Mouse (Mus musculus) intestine, postnatal 0 days (tissue): ENCODE data around the gene Ntn1. TPM values are rescaled to one million over a fixed set of nuclear protein-coding genes. Genes with fewer than 3 reads are reported as not detected.
A peak's percentile ranks its signal among the peaks of the same experiment; 100 is the strongest.

ENCODE experiments used
- ATAC-seq: fragments of 200-750 bp; cut with Nextera tagmentation; 2 replicates; pipeline ENCODE4 v1.8.0; 2017; ENCODE audit warnings: mild to moderate bottlenecking, moderate TSS enrichment, moderate library complexity
- H3K27ac ChIP-seq: fragments of 300-500 bp; sonication (generic); 2 replicates; pipeline ENCODE4 v1.5.1; 2014; ENCODE audit warnings: mild to moderate bottlenecking, low read depth, low read length, moderate library complexity
- H3K27me3 ChIP-seq: fragments of 300-500 bp; sonication (generic); replicated peaks from 2 replicates; pipeline ENCODE4 v1.6.1; 2014; ENCODE audit warnings: low read length, mixed read lengths; ENCODE audit not compliant: control insufficient read depth, insufficient read depth
- H3K36me3 ChIP-seq: fragments of 300-500 bp; sonication (generic); 2 replicates; pipeline ENCODE4 v1.6.1; 2014; ENCODE audit warnings: mild to moderate bottlenecking, moderate library complexity; ENCODE audit not compliant: control insufficient read depth, insufficient read depth
- H3K4me1 ChIP-seq: fragments of 300-500 bp; sonication (generic); replicated peaks from 2 replicates; pipeline ENCODE4 v1.6.1; 2014; ENCODE audit warnings: antibody characterized with exemption, low read length, mixed read lengths; ENCODE audit not compliant: control insufficient read depth, insufficient read depth
- H3K4me2 ChIP-seq: fragments of 300-500 bp; sonication (generic); replicated peaks from 2 replicates; pipeline ENCODE4 v1.6.1; 2014; ENCODE audit warnings: low read depth, mild to moderate bottlenecking, moderate library complexity
- H3K4me3 ChIP-seq: fragments of 300-500 bp; sonication (generic); 2 replicates; pipeline ENCODE4 v1.5.1; 2014; ENCODE audit warnings: low read depth, low read length
- H3K9ac ChIP-seq: fragments of 300-500 bp; sonication (generic); 2 replicates; pipeline ENCODE4 v1.6.1; 2014; ENCODE audit warnings: mild to moderate bottlenecking, low read depth, low read length
- H3K9me3 ChIP-seq: fragments of 300-500 bp; sonication (generic); 2 replicates; pipeline ENCODE4 v1.6.1; 2016; ENCODE audit warnings: mixed run types; ENCODE audit not compliant: control insufficient read depth
- CTCF ChIP-seq: sonication (generic); IDR thresholded peaks from 2 replicates; pipeline ENCODE4 v1.5.1; 2016; ENCODE audit warnings: low read depth, mild to moderate bottlenecking, control low read depth, antibody characterized with exemption, moderate library complexity
- WGBS: fragments of 180-500 bp; shearing (Covaris S2); extraction: QIAGEN DNeasy Blood & Tissue Kit; methylation state at CpG from one replicate; pipeline ENCODE4 v1.1.7; 2014; 5-methylcytosine and 5-hydroxymethylcytosine counted together
- polyA plus RNA-seq: library from polyadenylated mRNA; unstranded; fragments of >200 nt; fragmentation: Nextera tagmentation; extraction: Ambion mirVana; gene quantifications from 2 replicates; pipeline ENCODE4 v1.2.1, GENCODE M21; 2015

Ntn1 gene
- polyA plus RNA-seq, 1 experiment from 2014 or later, result 8.8 TPM

DNA sequence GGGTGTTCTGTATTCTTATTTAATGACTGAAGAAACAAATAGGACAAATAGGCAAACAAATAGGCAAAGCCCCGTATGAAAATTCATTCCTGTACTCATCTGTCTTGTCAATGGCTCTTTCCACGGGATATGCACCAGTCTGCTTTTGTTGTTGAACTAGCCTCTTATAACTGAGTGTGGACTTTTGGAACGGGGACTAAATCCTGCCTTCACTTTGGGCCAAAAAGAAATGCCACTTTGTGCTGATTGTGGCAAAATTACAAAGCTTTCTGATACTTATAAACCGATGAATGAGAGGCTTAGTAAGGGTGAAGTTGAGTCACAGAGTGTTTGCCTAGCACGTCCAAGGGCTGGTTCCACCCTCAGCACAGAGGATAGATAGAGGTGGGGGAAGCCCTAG lies 53.1 kb downstream of the Ntn1 start:
- ATAC-seq, result no peak
- H3K27me3 ChIP-seq, result no peaks in the 10 kb centered on the region
- H3K9ac ChIP-seq, result no peak overlapping the region
- H3K4me2 ChIP-seq, result no peak overlapping the region
- WGBS, result 68% methylated on average over 5 of the region's 5 CpGs
- TF ChIP-seq CTCF, result no peak
- no peaks in the 10 kb centered on the region for H3K9me3 ChIP-seq
- no peaks in the 10 kb centered on the region for H3K36me3 ChIP-seq
- no peak overlapping the region for H3K4me3 ChIP-seq
- no peaks in the 10 kb centered on the region for H3K4me1 ChIP-seq
- no peak overlapping the region for H3K27ac ChIP-seq

DNA sequence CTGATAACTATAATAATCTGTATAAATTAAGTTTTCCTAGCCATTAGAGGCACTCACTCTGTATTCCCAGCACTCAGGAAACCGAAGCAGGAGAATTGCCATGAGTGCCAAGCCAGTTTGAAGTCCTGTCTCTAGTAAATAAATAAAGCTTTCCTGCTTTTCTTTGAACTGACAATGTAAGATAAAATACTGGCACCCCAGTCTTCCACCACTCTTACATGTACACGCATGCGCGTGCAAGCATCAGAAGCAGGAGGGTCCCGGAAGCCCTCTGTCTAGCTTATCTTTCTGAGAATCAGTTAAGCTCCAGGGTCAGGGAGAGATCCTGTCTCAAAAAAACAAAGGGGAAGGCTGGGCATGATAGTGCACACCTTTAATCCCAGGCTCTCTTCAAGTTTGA lies 54.5 kb downstream of the Ntn1 start:
- Histone ChIP-seq H3K4me1 (peaks cover 4% of the 10 kb centered on the region; the same call in 1 of the 2 replicates), H3K27ac (no peak overlapping the region), H3K9me3 (no peaks in the 10 kb centered on the region), H3K4me3 (no peak overlapping the region), H3K4me2 (no peak overlapping the region), H3K9ac (no peak overlapping the region), H3K27me3 (no peaks in the 10 kb centered on the region), H3K36me3 (no peaks in the 10 kb centered on the region)
- WGBS, result 82% methylated on average over 5 of the region's 5 CpGs
- ATAC-seq, result no peak
- no peak for TF ChIP-seq CTCF

GRCm38 (mm10) chr11:68344221-68344620 lies 56.4 kb downstream of the Ntn1 start:
- Histone ChIP-seq H3K36me3 (no peaks in the 10 kb centered on the region), H3K9me3 (no peaks in the 10 kb centered on the region), H3K4me2 (no peak overlapping the region), H3K27me3 (no peaks in the 10 kb centered on the region), H3K27ac (no peak overlapping the region), H3K4me1 (peaks cover 4% of the 10 kb centered on the region; the same call in 1 of the 2 replicates), H3K4me3 (no peak overlapping the region), H3K9ac (no peak overlapping the region)
- 44% methylated on average over 9 of the region's 9 CpGs for WGBS
- no peak for ATAC-seq
- TF ChIP-seq CTCF, result no peak

- no peak for TF ChIP-seq CTCF
- H3K27me3 ChIP-seq, result no peaks in the 10 kb centered on the region
- H3K4me3 ChIP-seq, result no peak overlapping the region
- no peak overlapping the region for H3K4me2 ChIP-seq
- no peaks in the 10 kb centered on the region for H3K9me3 ChIP-seq
- H3K9ac ChIP-seq, result no peak overlapping the region
- 90% methylated on average over 5 of the region's 5 CpGs for WGBS
- peaks cover 4% of the 10 kb centered on the region; the same call in 1 of the 2 replicates for H3K4me1 ChIP-seq
- no peak for ATAC-seq
- no peak overlapping the region for H3K27ac ChIP-seq
- H3K36me3 ChIP-seq, result no peaks in the 10 kb centered on the region
Measured at GRCm38 (mm10) chr11:68342761-68343160, 57.9 kb downstream of the Ntn1 start.

GRCm38 (mm10) chr11:68342003-68342400 lies 58.6 kb downstream of the Ntn1 start:
- Histone ChIP-seq H3K4me1 (peaks cover 4% of the 10 kb centered on the region; the same call in 1 of the 2 replicates), H3K27me3 (no peaks in the 10 kb centered on the region), H3K36me3 (no peaks in the 10 kb centered on the region), H3K9ac (no peak overlapping the region), H3K27ac (no peak overlapping the region), H3K9me3 (no peaks in the 10 kb centered on the region), H3K4me2 (no peak overlapping the region), H3K4me3 (no peak overlapping the region)
- ATAC-seq, result no peak
- TF ChIP-seq CTCF, result no peak
- 46% methylated on average over 5 of the region's 5 CpGs for WGBS

DNA sequence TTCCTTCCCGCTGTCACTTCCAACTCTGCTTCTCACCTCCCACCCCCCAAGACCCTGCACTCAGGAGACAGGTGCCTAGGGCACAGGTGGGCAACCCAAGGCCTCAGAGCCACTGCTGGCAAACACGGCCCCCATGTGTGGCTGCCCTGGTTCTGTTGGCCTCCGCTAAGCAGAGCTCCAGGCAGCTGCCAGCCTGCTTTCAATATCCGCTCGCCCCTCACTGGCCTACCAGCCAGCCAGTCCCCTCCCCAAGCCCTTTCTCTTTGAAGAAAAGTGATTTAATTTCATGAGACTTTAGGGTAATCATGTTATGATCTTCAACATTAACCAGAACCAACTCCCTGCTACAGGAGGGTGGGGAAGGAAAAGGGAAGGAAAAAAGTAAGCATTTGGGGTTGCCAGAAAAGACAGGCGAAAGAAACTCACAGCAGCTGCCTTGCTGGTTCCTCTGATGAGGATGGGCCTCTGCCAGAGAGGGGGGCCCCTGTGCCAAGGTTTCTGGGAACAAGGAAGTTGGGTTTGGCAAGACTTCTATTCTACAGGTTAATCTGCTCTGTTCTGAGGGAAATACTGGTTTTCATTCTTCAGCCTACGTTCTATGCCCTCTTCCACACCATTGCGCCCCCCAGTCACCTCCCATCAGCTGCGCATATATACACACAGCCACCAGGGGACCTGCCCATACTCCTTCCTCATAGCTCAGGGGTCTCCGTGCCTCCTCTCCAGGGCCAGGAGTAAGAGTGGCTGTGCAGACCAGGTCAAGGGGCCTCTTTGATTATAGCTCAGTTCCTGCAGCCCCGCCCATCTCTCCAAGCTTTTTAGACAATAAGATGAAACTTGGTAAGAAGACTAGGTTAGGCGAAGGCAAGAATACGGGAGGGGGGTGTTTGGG lies 59.3 kb downstream of the Ntn1 start:
- no peak for ATAC-seq
- 66% methylated on average over 13 of the region's 13 CpGs for WGBS
- Histone ChIP-seq H3K27ac (no peak overlapping the region), H3K4me2 (no peak overlapping the region), H3K9me3 (no peaks in the 10 kb centered on the region), H3K4me3 (no peak overlapping the region), H3K27me3 (no peaks in the 10 kb centered on the region), H3K9ac (no peak overlapping the region), H3K4me1 (peaks cover 4% of the 10 kb centered on the region; the same call in 1 of the 2 replicates), H3K36me3 (no peaks in the 10 kb centered on the region)
- TF ChIP-seq CTCF, result peak; percentile 45
